Mouse (Mus musculus): Measurements from ENCODE around the gene Gfod1. TPM values are rescaled to one million over a fixed set of nuclear protein-coding genes. Genes with fewer than 3 reads are reported as not detected.
A peak's percentile ranks its signal among the peaks of the same experiment; 100 is the strongest.

The Gfod1 gene
- total RNA-seq, 2 experiments from 2014 or later: 4.9 to 10.8 TPM

DNA sequence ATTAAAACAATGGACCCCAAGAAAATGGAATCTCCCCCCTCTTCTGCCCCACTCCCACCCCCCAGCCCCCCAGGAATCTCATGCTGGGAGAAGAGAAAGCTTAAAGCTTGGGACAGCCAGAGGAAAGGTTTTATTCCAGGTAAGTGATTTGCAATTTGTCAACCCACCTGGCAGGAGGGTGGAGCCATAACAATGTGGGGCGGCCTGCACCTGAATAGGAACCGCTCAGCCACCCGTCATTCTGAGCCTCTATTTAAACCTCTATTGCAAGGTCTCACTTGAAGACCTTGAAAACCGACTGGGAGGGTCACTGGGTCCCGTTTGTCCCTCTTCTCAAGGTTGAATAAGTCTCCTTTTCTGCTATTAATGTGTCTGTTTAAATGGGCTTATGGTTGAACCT, 3.6 kb downstream of the Gfod1 start:
- ATAC-seq (ENCODE audit: poor library complexity, severe bottlenecking): no peak

GRCm38 (mm10) chr13:43299171-43299570, 4.8 kb downstream of the Gfod1 start:
- ATAC-seq (ENCODE audit: poor library complexity, severe bottlenecking): no peak

DNA sequence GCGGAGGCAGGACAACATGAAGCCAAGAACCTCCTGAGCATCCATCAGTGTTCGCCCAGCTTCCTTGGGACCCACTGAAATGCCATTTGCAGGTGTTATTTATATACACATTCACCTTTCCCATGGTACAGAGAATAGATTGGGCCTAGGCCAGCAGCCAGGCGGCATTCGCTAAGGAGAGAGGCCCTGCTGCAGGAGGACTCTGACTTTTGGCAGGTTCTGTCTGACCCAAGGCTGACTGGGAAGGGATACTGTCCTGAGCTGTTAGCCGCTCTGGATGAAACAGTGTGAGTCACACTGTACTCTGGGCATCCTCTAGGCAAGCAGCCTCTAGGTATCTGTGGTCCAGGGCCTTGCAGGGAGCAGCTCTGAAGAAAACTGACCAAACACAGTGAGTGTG, 6.4 kb downstream of the Gfod1 start:
- ATAC-seq (ENCODE audit: poor library complexity, severe bottlenecking): no peak

DNA sequence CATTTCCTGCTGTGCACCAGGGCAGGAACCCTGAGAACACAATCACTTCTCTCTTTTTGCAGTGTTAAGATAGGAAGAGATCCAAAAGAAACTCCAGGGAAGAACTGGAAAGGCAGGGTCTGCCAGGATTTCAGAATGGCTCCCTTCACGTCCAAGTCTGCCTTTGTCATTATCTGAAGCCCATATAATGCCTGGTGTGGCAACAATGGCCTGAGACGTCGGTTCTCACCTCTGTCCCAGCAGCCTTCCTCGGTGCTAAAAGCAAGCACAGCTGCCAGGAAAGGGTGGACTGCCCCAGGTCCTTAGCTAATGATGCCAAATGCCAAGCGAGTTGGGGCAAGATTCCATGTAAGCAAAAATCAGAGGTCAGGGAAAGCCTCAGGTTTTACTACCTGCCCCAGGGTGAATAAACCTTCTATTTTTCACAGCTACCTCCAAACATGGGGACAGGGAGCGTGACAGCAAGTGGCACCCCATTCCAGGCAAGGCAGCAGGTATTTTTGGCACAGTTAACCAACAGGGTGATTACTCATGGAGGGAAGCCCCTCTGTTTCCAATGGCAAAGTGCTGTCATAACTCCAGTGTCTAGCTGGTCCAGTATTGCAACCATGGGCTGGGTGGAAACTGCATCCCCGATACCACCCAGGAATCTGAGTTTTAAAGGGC, 7.7 kb downstream of the Gfod1 start:
- no peak for ATAC-seq (ENCODE audit: poor library complexity, severe bottlenecking)

DNA sequence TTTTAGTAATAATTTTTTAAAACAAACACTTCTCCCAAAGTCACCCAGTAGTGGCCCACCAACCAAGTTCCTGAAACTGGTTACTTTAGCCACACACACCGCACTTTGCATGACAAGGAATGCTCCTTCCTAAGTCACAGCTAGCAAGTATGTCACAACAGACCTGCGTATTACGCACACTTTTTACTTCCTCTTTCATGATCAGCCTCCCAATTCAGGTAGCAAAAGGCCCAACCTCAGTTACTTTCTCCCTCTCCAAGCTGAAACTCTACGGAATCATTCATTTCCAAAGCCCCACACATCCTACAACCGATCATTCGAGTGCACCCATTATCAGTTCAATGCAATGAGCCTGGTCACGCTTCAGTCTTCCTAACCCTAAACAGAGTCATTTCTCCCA, 8.3 kb downstream of the Gfod1 start:
- peak; percentile 94 for ATAC-seq (ENCODE audit: poor library complexity, severe bottlenecking)

- ATAC-seq (ENCODE audit: poor library complexity, severe bottlenecking): peak; percentile 70
These were observed 8.9 kb downstream of the Gfod1 start for GRCm38 (mm10) chr13:43294957-43295590.

DNA sequence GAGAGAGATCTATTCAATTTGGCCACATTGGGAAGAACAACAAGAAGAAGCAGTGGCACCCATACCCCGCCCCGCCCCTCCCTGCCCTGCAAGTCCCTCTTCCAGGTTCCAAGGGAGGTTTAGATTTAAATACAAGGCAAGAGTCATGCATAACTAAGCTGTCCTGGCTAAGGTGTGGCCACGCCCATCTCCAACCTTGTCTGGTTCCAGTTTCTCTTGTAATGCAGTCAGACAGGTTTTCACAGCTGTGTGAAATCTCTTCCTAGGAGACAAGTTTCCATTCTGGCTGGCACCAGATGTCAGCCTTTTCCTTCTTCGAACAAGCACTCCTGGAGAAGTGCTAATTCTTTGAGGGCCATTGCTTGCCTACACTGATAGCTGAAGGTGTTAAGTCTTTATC, 11.1 kb downstream of the Gfod1 start:
- no peak for ATAC-seq (ENCODE audit: poor library complexity, severe bottlenecking)

- ATAC-seq (ENCODE audit: poor library complexity, severe bottlenecking): no peak
These were observed 14.9 kb downstream of the Gfod1 start for GRCm38 (mm10) chr13:43289076-43289475.

GRCm38 (mm10) chr13:43288444-43288843, 15.5 kb downstream of the Gfod1 start:
- no peak for ATAC-seq (ENCODE audit: poor library complexity, severe bottlenecking)

DNA sequence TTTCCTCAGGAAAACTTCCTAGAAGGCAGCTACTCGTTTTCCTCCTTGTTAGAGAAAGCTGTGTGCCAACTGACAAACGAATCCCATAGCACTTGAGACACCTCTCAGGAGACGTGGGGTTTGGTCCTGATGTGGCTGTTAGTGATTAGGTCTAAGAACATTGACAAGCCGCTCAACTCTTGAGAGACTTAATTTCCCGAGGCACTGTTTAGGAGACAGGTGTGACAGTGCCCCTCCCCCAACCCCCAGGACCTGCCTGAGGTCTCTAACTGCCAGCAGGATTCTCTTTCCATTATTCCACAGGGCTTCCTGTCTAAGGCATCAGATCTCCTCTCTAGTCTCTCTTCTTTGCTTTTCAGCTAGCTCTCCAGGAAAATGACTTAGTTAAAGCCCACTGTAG, 15.9 kb downstream of the Gfod1 start:
- ATAC-seq (ENCODE audit: poor library complexity, severe bottlenecking): no peak

GRCm38 (mm10) chr13:43286836-43287235, 17.1 kb downstream of the Gfod1 start:
- ATAC-seq (ENCODE audit: poor library complexity, severe bottlenecking): no peak

GRCm38 (mm10) chr13:43284711-43285151, 19.2 kb downstream of the Gfod1 start:
- ATAC-seq (ENCODE audit: poor library complexity, severe bottlenecking): no peak

DNA sequence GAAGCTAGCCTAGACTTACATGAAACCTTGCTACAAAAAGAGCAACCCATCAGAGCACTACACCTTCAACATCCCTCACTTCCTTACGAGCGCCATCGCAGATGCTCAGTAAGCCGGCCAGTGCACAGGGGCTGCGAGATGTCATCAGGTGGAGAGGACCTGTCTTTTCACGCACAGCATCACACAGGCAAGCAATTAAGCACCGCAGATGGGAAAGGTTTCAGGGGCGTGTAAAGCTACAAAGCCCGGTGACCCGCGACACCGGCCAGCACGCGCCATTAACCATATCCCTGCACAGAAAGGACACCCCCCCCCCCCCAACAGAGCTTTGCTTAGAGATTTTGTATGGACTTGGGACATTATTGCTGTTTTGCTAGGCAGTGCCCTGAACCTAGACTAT, 30.1 kb downstream of the Gfod1 start:
- no peak for ATAC-seq (ENCODE audit: poor library complexity, severe bottlenecking)

DNA sequence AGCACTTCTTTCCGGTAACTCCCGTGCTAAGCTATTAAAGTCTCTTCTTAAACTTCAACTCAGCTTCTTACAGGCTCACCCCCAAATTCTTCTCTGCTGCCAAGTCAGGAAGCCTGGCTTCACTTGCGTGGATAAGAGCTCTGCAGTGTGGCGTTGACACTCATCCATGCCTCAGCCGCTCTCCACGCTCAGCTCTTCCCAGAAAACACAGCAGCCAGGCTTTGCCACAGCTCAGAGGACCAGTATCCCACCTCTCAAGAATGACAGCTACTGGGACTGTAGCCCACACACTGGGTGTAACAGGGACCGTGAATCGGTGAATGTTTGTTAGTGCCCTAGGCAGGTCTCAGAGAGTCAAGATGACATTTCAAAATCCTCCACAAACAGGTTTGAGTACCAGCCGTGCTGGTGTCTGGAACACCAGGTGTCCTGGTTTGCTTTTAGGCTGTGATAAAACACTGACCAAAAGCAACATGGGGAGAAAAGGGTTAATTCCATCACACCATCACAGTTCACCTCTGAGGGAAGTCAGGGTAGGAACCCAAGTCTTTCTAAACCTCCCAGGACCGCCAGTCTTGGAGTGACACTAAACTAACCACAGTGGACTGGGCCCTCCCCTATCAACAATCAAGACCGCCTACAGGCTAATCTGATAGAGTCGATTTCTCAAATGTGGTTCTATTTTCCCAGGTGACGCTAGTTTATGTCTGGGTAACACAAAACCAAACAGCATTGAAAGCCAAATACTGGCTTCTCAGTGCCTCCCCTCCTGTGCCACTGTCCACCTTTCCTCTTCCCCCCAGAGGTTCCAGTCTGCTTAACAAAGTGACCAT, 31.5 kb downstream of the Gfod1 start:
- no peak for ATAC-seq (ENCODE audit: poor library complexity, severe bottlenecking)

- ATAC-seq (ENCODE audit: poor library complexity, severe bottlenecking): no peak
These were observed 32.5 kb downstream of the Gfod1 start for GRCm38 (mm10) chr13:43271481-43271880.

GRCm38 (mm10) chr13:43270220-43270597, 33.8 kb downstream of the Gfod1 start:
- ATAC-seq (ENCODE audit: poor library complexity, severe bottlenecking): no peak

DNA sequence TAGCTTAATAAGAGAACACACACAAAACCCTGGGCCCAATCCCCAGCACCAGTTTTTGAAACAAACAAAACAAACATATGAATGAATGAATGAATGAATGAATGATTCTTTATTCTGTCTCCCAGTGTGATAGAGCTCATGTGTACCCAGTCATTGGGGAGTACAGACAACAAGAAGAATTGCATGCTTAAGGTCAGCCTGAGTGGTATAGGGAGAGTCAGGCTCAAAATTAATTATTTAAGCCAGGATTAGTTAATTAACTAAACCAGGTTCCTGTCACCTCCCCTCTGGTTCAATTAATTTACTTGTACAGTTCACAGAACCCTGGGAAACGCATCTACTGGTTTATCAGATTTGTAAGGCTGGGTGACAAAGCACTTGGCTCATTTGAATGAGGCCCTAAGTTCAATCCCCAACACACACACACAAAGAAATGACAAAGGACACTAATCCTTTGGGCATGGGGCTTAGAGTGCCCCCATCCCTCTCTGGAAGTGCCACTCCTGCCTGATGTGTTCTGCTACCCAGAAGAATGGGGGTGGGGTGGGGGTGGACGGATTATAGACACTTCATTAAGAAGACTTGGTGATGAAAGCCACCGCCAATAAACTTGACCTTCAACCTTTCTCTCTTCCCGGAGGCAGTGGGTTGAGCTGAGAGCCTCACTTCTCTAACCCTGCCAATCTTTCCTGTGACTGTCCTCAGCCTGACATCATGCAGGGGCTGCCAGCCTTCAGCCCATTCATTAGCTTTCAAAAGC, 34.3 kb downstream of the Gfod1 start:
- ATAC-seq (ENCODE audit: poor library complexity, severe bottlenecking): no peak

DNA sequence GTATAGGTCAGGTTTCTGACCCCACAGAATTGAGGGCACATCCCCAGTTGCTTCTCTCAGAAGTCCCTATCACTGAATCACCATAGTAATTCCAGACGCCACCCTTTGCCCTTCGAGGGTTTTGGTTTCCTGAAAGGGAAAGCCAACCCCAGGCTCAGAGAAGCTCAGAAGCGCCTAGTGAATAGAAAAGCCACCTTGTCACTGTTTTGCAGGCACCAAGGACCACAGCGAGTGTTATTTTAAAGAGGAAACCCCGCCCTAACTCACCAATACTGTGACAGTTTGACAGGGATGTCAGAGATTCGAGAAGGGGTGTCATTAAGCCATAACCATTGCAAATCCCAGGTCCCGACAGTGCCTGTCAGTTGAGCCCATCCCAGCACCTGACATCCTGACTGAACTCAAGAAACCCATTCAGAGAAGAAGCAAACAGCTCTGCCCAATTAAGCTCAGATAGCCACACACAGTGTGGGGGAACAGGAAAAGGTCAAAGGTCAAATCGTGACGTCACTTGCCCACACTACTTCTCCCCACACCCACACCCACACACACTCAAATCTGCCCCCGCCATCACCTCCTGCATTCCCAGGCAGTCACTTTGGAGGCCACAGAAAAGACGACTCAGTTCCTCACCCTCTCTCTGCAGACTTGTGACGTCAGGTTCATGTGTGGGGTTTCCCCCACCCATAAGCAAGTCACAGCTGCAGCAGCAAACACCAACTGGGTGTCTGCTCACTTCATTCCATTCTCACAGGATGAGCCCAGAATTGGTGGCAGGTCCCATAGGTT, 35.2 kb downstream of the Gfod1 start:
- ATAC-seq (ENCODE audit: poor library complexity, severe bottlenecking): peak; percentile 76

DNA sequence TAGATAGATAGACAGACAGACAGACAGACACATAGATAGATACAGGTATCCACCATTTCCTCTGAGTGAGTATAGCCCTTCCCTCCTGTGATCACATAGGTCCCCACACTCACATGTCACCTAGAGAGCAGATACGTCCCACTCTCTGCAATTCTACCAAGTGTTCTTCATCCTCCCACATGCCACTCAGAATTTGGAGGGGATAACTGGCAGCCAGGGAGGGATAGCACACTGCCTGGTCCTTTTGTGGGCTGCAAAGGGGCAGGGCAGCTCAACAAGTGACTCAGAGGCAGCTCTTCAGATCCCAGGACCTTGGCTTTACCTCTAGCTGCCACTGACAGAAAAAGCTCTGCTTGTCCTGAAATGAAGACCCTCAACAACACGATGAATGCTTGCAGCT, 36.1 kb downstream of the Gfod1 start:
- ATAC-seq (ENCODE audit: poor library complexity, severe bottlenecking): no peak

DNA sequence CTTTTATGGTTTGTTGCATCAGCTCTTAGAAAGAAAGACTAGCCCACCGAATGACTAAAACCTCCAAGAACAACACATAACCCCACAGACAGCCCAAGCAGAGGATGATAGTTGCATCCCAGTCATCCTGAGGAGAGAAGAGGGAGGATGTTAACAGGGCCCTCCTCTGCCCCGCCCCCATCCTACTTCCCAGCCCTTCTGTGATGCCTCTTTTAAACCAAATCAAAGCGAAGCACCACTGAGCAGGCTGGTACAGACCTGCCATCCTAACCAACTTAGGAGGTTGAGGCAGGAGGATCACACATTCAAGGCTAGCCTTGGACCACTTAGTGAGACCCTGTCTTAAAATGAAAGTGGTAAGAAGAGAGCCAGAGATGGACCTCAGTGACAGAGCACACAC, 36.8 kb downstream of the Gfod1 start:
- ATAC-seq (ENCODE audit: poor library complexity, severe bottlenecking): no peak

Data from megakaryocyte, adult 5-6 weeks (primary cell).